Mouse (Mus musculus): ENCODE measurements at regions not wholly inside any gene's neighbourhood (a gene's known extent, or its start where the extent isn't known, plus 50 kb on each side); places are given as distances from the start of the nearest gene placed in this dataset.

GRCm38 (mm10) chr9:59097564-59097963 lies 61.3 kb upstream of the Neo1 start:
- H3K27ac ChIP-seq (ENCODE audit: low read depth): no peak overlapping the region
- DNase-seq (ENCODE audit: low spot score): no peak

DNA sequence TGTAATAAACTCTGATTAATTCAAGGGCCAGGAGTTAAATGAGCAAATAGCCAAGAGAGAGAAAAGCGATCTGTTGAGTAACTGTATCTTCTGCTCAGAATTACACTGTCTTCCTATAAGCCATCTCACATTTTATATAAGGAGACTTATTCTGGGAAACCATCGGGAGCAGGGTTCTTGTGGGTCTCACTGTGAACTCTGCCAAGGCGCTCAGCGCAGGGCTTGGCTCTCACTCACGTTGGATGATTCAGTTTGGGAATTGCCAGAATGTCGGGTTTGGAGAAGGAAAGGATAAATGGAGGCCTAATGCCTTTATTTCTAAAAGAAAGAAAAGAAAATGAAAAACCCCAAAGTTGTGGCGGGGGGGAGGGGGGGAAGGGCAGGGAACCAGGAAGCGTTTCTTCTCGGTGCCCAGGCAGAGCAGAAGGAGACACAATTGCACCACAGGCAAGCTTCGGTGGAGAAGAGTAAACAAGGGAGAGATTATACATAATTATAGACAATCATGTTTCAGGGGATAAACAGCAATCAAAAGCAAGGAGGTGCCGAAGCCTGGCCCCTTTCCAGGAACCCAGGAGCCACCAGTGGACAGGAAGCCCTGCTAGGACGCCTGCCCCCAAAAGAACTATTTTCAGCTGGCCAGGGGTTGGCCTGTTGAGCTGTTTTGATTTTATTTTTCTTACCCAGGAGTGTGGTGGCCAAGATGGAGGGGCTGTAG lies 60.5 kb upstream of the Neo1 start:
- DNase-seq (ENCODE audit: low spot score) (no peak), ATAC-seq (ENCODE audit: insufficient read depth, low read depth) (no peak)
- TF ChIP-seq EP300 (IDR thresholded peaks at IDR 0.05; ENCODE audit: low read depth) (no peak), CTCF (IDR thresholded peaks at IDR 0.05; ENCODE audit: low read depth) (no peak)
- Histone ChIP-seq H3K4me1 (ENCODE audit: control insufficient read depth, insufficient read depth) (no peaks in the 10 kb centered on the region), H3K27me3 (ENCODE audit: control insufficient read depth, insufficient read depth, low read length) (no peaks in the 10 kb centered on the region), H3K4me3 (ENCODE audit: low read depth, low read length) (no peak overlapping the region), H3K36me3 (replicated peaks; ENCODE audit: control insufficient read depth, insufficient read depth, low read length) (no peaks in the 10 kb centered on the region), H3K9me3 (replicated peaks; ENCODE audit: control insufficient read depth, low read length) (no peaks in the 10 kb centered on the region), H3K27ac (ENCODE audit: low read depth) (no peak overlapping the region), H3K4me2 (ENCODE audit: low read depth, low read length) (no peak overlapping the region), H3K9ac (replicated peaks; ENCODE audit: low read depth, low read length) (no peak overlapping the region)
- 59% methylated on average over 12 of the region's 12 CpGs for WGBS

More at GRCm38 (mm10) chr9:59097564-59097963, 61.3 kb upstream of the Neo1 start:
- Histone ChIP-seq H3K9ac (replicated peaks; ENCODE audit: low read depth, low read length) (no peak overlapping the region), H3K36me3 (replicated peaks; ENCODE audit: control insufficient read depth, insufficient read depth, low read length) (no peaks in the 10 kb centered on the region), H3K4me2 (ENCODE audit: low read depth, low read length) (no peak overlapping the region), H3K9me3 (replicated peaks; ENCODE audit: control insufficient read depth, low read length) (no peaks in the 10 kb centered on the region), H3K27me3 (ENCODE audit: control insufficient read depth, insufficient read depth, low read length) (no peaks in the 10 kb centered on the region), H3K4me1 (ENCODE audit: control insufficient read depth, insufficient read depth) (no peaks in the 10 kb centered on the region), H3K4me3 (ENCODE audit: low read depth, low read length) (no peak overlapping the region)
- no peak for ATAC-seq (ENCODE audit: insufficient read depth, low read depth)
- TF ChIP-seq EP300 (IDR thresholded peaks at IDR 0.05; ENCODE audit: low read depth) (no peak), CTCF (IDR thresholded peaks at IDR 0.05; ENCODE audit: low read depth) (no peak)
- 56% methylated on average over 4 of the region's 4 CpGs for WGBS

DNA sequence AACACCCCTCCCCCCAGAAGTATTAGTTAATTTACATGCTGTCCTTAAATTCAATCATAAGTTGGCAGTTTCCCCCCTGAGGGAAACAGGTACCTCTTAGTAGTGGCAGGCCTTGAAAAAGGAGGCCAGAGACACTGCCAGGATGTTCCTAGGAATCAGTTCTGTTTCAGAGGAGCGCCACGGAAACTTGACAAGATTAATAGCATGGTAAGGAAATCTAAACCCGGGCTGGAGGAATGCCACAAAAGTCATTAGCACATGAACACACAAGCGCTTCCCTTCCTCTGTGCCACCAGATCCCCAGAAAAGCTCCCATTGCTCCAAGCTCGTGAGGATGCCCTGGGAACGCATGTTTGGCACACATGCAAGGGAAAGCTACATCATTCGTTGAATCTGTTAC lies 59.4 kb upstream of the Neo1 start:
- Histone ChIP-seq H3K27me3 (ENCODE audit: control insufficient read depth, insufficient read depth, low read length) (no peaks in the 10 kb centered on the region), H3K9ac (replicated peaks; ENCODE audit: low read depth, low read length) (no peak overlapping the region), H3K36me3 (replicated peaks; ENCODE audit: control insufficient read depth, insufficient read depth, low read length) (no peaks in the 10 kb centered on the region), H3K4me3 (ENCODE audit: low read depth, low read length) (no peak overlapping the region), H3K4me2 (ENCODE audit: low read depth, low read length) (no peak overlapping the region), H3K4me1 (ENCODE audit: control insufficient read depth, insufficient read depth) (no peaks in the 10 kb centered on the region), H3K9me3 (replicated peaks; ENCODE audit: control insufficient read depth, low read length) (no peaks in the 10 kb centered on the region), H3K27ac (ENCODE audit: low read depth) (no peak overlapping the region)
- DNase-seq (ENCODE audit: low spot score) (no peak), ATAC-seq (ENCODE audit: insufficient read depth, low read depth) (no peak)
- WGBS: 78% methylated on average over 7 of the region's 7 CpGs
- no peak for TF ChIP-seq CTCF (IDR thresholded peaks at IDR 0.05; ENCODE audit: low read depth)
- no peak for TF ChIP-seq EP300 (IDR thresholded peaks at IDR 0.05; ENCODE audit: low read depth)

DNA sequence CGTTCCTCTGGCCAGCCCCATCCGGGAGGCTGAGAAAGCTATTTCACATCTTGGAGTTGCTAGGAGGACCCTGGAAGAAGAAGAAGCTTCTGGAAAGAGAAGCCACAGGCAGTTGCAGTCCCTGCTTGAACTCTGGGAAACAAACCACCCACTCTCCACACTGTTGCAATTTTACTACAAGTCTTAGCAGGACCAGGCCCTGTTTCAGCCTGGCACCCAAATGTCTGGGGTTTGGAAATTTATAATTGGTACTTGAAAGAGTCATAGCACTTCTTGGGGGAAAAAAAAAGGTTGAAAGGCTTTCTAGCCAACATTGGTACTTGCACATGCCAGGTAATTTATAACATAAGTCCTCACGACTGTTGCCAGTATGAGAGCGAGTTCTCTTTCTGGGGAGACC lies 57.9 kb upstream of the Neo1 start:
- ATAC-seq (ENCODE audit: insufficient read depth, low read depth) (no peak), DNase-seq (ENCODE audit: low spot score) (no peak)
- Histone ChIP-seq H3K36me3 (replicated peaks; ENCODE audit: control insufficient read depth, insufficient read depth, low read length) (no peaks in the 10 kb centered on the region), H3K27me3 (ENCODE audit: control insufficient read depth, insufficient read depth, low read length) (no peaks in the 10 kb centered on the region), H3K4me2 (ENCODE audit: low read depth, low read length) (no peak overlapping the region), H3K4me3 (ENCODE audit: low read depth, low read length) (no peak overlapping the region), H3K9me3 (replicated peaks; ENCODE audit: control insufficient read depth, low read length) (no peaks in the 10 kb centered on the region), H3K27ac (ENCODE audit: low read depth) (no peak overlapping the region), H3K4me1 (ENCODE audit: control insufficient read depth, insufficient read depth) (no peaks in the 10 kb centered on the region), H3K9ac (replicated peaks; ENCODE audit: low read depth, low read length) (no peak overlapping the region)
- no peak for TF ChIP-seq EP300 (IDR thresholded peaks at IDR 0.05; ENCODE audit: low read depth)
- TF ChIP-seq CTCF (IDR thresholded peaks at IDR 0.05; ENCODE audit: low read depth): no peak
- WGBS: 79% methylated on average over 4 of the region's 4 CpGs

GRCm38 (mm10) chr9:59091179-59091578 lies 54.9 kb upstream of the Neo1 start:
- Histone ChIP-seq H3K9ac (replicated peaks; ENCODE audit: low read depth, low read length) (no peak overlapping the region), H3K4me2 (ENCODE audit: low read depth, low read length) (no peak overlapping the region), H3K9me3 (replicated peaks; ENCODE audit: control insufficient read depth, low read length) (no peaks in the 10 kb centered on the region), H3K36me3 (replicated peaks; ENCODE audit: control insufficient read depth, insufficient read depth, low read length) (no peaks in the 10 kb centered on the region), H3K4me1 (ENCODE audit: control insufficient read depth, insufficient read depth) (no peaks in the 10 kb centered on the region), H3K27ac (ENCODE audit: low read depth) (no peak overlapping the region), H3K4me3 (ENCODE audit: low read depth, low read length) (no peak overlapping the region), H3K27me3 (ENCODE audit: control insufficient read depth, insufficient read depth, low read length) (no peaks in the 10 kb centered on the region)
- DNase-seq (ENCODE audit: low spot score) (no peak), ATAC-seq (ENCODE audit: insufficient read depth, low read depth) (no peak)
- no peak for TF ChIP-seq CTCF (IDR thresholded peaks at IDR 0.05; ENCODE audit: low read depth)
- no peak for TF ChIP-seq EP300 (IDR thresholded peaks at IDR 0.05; ENCODE audit: low read depth)
- WGBS: 84% methylated on average over 3 of the region's 3 CpGs

DNA sequence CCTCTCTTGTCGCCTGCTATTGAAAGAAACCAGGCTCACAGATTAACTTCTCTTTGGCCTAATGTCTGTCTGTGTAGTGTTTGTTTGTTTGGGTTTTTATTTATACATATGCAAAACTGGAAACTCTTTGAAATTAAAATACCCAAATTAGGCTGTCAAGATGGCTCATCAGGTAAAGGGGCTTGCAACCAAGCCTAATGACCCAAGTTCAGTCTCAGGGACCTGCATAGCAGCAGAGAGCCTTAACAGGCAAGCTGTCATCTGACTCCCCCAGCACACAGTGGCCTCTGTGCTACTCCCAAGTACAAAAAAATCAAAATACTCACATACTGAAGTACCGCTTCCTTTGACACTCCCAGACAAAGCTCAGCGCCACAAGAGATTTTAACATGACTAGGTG lies 51.5 kb upstream of the Neo1 start:
- ATAC-seq (ENCODE audit: insufficient read depth, low read depth) (no peak), DNase-seq (ENCODE audit: low spot score) (no peak)
- Histone ChIP-seq H3K36me3 (replicated peaks; ENCODE audit: control insufficient read depth, insufficient read depth, low read length) (no peaks in the 10 kb centered on the region), H3K4me2 (ENCODE audit: low read depth, low read length) (no peak overlapping the region), H3K4me1 (ENCODE audit: control insufficient read depth, insufficient read depth) (no peaks in the 10 kb centered on the region), H3K27me3 (ENCODE audit: control insufficient read depth, insufficient read depth, low read length) (no peaks in the 10 kb centered on the region), H3K9me3 (replicated peaks; ENCODE audit: control insufficient read depth, low read length) (no peaks in the 10 kb centered on the region), H3K4me3 (ENCODE audit: low read depth, low read length) (no peak overlapping the region), H3K27ac (ENCODE audit: low read depth) (no peak overlapping the region), H3K9ac (replicated peaks; ENCODE audit: low read depth, low read length) (no peak overlapping the region)
- 70% methylated on average over 3 of the region's 3 CpGs for WGBS
- TF ChIP-seq CTCF (IDR thresholded peaks at IDR 0.05; ENCODE audit: low read depth) (no peak), EP300 (IDR thresholded peaks at IDR 0.05; ENCODE audit: low read depth) (no peak)
